Comparison of ENCODE assay signal across 19 mouse cellular contexts in genomic region chr13:38649069-38649468, GRCm38 (mm10).
"Had no signal": no experiment of that assay in that cellular context is flagged by ENCODE, and none has a peak within 500 bp of the region (broad histone marks: within the 10 kb centered on the region; RNA-seq: fewer than 3 reads in every experiment).

No protein-coding gene starts in this region.

- DNase-seq: liver, embryonic 13.5 days; lung, adult 2 months; midbrain, embryonic 14.5 days; retina, postnatal 1 day; right cerebral cortex, adult 18-20 months; right cerebral cortex, postnatal 25 days; right cerebral cortex, postnatal 4 days; spleen, adult 18-20 months; thymus, adult 18-20 months; thymus, postnatal 14 days; thymus, postnatal 36 days had no signal

- H3K4me2 ChIP-seq: liver, embryonic 13.5 days; liver, embryonic 15.5 days; lung, embryonic 15.5 days; midbrain, embryonic 12.5 days; neural tube, embryonic 13.5 days; neural tube, embryonic 15.5 days had no signal

- H3K4me3 ChIP-seq: liver, embryonic 13.5 days; liver, embryonic 15.5 days; lung, embryonic 15.5 days; midbrain, embryonic 10.5 days; midbrain, embryonic 12.5 days; myocyte; neural tube, embryonic 13.5 days; neural tube, embryonic 15.5 days had no signal

- H3K27me3 ChIP-seq: liver, embryonic 13.5 days; liver, embryonic 15.5 days; lung, embryonic 15.5 days; midbrain, embryonic 12.5 days; neural tube, embryonic 13.5 days; neural tube, embryonic 15.5 days had no signal

- H3K9me3 ChIP-seq: liver, embryonic 13.5 days; liver, embryonic 15.5 days; lung, embryonic 15.5 days; midbrain, embryonic 10.5 days; midbrain, embryonic 12.5 days; neural tube, embryonic 13.5 days; neural tube, embryonic 15.5 days had no signal

- ATAC-seq: midbrain, embryonic 16.5 days had no signal

- H3K27ac ChIP-seq: liver, embryonic 13.5 days; liver, embryonic 15.5 days; lung, embryonic 15.5 days; midbrain, embryonic 10.5 days; midbrain, embryonic 12.5 days; neural tube, embryonic 13.5 days; neural tube, embryonic 15.5 days had no signal

- H3K9ac ChIP-seq: liver, embryonic 13.5 days; liver, embryonic 15.5 days; lung, embryonic 15.5 days; midbrain, embryonic 12.5 days; neural tube, embryonic 13.5 days; neural tube, embryonic 15.5 days had no signal

- H3K4me1 ChIP-seq: liver, embryonic 13.5 days; liver, embryonic 15.5 days; lung, embryonic 15.5 days; midbrain, embryonic 10.5 days; midbrain, embryonic 12.5 days; neural tube, embryonic 13.5 days; neural tube, embryonic 15.5 days had no signal
